Mouse (Mus musculus) right cerebral cortex, postnatal 14 days (tissue): ENCODE measurements around the gene Ndufs8.

Experiments
- DNase-seq: peaks from one replicate; pipeline ENCODE4 v3.0.0; 2022

Ndufs8 gene

GRCm38 (mm10) chr19:3930262-3931057 is 17.9 kb upstream of the Ndufs8 start:
- no peak for DNase-seq

GRCm38 (mm10) chr19:3929211-3929941 is 16.8 kb upstream of the Ndufs8 start, which contains the start of gene Aldh3b1:
Gene Aldh3b1, minus strand, starts transcription at chr19:3929808.
- DNase-seq, result peak; percentile 65

GRCm38 (mm10) chr19:3928779-3929178 is 16.2 kb upstream of the Ndufs8 start:
- no peak for DNase-seq

GRCm38 (mm10) chr19:3927989-3928388 is 15.4 kb upstream of the Ndufs8 start:
- DNase-seq, result no peak

GRCm38 (mm10) chr19:3926685-3927084 is 14.1 kb upstream of the Ndufs8 start:
- DNase-seq, result no peak

- DNase-seq, result no peak
Measured at GRCm38 (mm10) chr19:3926279-3926678, 13.7 kb upstream of the Ndufs8 start.

GRCm38 (mm10) chr19:3925859-3926258 is 13.3 kb upstream of the Ndufs8 start:
- DNase-seq, result no peak

- no peak for DNase-seq
Measured at GRCm38 (mm10) chr19:3924868-3925267, 12.3 kb upstream of the Ndufs8 start.

- DNase-seq, result no peak
Measured at GRCm38 (mm10) chr19:3924190-3924589, 11.6 kb upstream of the Ndufs8 start.

- no peak for DNase-seq
Measured at GRCm38 (mm10) chr19:3923586-3923985, 11.0 kb upstream of the Ndufs8 start.

- no peak for DNase-seq
Measured at GRCm38 (mm10) chr19:3922661-3923371, 10.2 kb upstream of the Ndufs8 start.

- no peak for DNase-seq
Measured at GRCm38 (mm10) chr19:3919928-3920327, 7.4 kb upstream of the Ndufs8 start.

GRCm38 (mm10) chr19:3916727-3917126 is 4.2 kb upstream of the Ndufs8 start:
- DNase-seq, result no peak

GRCm38 (mm10) chr19:3914535-3914934 is 2.0 kb upstream of the Ndufs8 start:
- no peak for DNase-seq

- no peak for DNase-seq
Measured at GRCm38 (mm10) chr19:3913692-3914091, 1.1 kb upstream of the Ndufs8 start.

- DNase-seq, result no peak
Measured at GRCm38 (mm10) chr19:3910206-3910605, 2.4 kb downstream of the Ndufs8 start.

GRCm38 (mm10) chr19:3907876-3908660 is 4.5 kb downstream of the Ndufs8 start:
- no peak for DNase-seq

- peak; percentile 52 for DNase-seq
Measured at GRCm38 (mm10) chr19:3906795-3907786, 5.5 kb downstream of the Ndufs8 start, which contains the start of gene Tcirg1. Gene Tcirg1, minus strand, starts transcription at chr19:3907133.

- DNase-seq, result no peak
Measured at GRCm38 (mm10) chr19:3906326-3906725, 6.2 kb downstream of the Ndufs8 start.

- DNase-seq, result no peak
Measured at GRCm38 (mm10) chr19:3905261-3905969, 7.2 kb downstream of the Ndufs8 start.

- DNase-seq, result no peak
Measured at GRCm38 (mm10) chr19:3904363-3904675, 8.3 kb downstream of the Ndufs8 start.
